Comparison of ENCODE assay signal across 19 mouse cellular contexts in the genomic region with DNA sequence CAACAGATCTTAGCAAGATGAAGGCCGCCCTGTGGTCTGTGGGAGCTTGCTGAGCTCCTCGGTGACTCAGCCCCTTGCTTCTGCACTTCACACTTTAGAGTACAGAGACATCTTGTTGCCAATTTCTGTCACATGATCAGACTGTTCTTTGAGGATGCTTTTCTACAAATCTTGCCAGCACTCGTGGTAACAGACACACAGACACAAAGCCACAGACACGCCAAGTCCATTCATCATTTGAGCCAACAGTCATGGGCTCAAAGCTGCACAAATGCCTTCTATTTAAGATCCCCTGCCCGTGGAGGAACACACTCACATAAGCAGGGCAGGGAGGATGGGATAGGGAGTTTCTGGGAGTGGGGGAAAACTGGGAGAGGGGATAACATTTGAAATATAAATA.
DNase-seq lines count a peak whose midpoint lies in the region; ATAC-seq and TF ChIP-seq lines count a peak whose summit lies in the region.
"Had no signal": no experiment of that assay in that cellular context is flagged by ENCODE, and none has a peak within 500 bp of the region (broad histone marks: within the 10 kb centered on the region; RNA-seq: fewer than 3 reads in every experiment).

No protein-coding gene starts in this region.

- no peaks in the 10 kb centered on the region for H3K9me3 ChIP-seq in kidney, embryonic 15.5 days (replicated peaks)
- H3K9me3 ChIP-seq in neural tube, embryonic 14.5 days (ENCODE audit: control insufficient read depth, low read length), result no peaks in the 10 kb centered on the region
- no peaks in the 10 kb centered on the region for H3K9me3 ChIP-seq in neural tube, embryonic 15.5 days (replicated peaks)
- H3K9me3 ChIP-seq in stomach, postnatal 0 days (ENCODE audit: control insufficient read depth, low read length), result no peaks in the 10 kb centered on the region
- H3K9me3 ChIP-seq: heart, embryonic 10.5 days; liver, embryonic 15.5 days; neural tube, embryonic 12.5 days had no signal

- H3K9ac ChIP-seq in kidney, embryonic 15.5 days, result no peak overlapping the region
- no peak overlapping the region for H3K9ac ChIP-seq in neural tube, embryonic 14.5 days (replicated peaks; ENCODE audit: low read depth, low read length)
- H3K9ac ChIP-seq in neural tube, embryonic 15.5 days (replicated peaks), result no peak overlapping the region
- H3K9ac ChIP-seq in stomach, postnatal 0 days (ENCODE audit: low read length), result no peak overlapping the region
- H3K9ac ChIP-seq: liver, embryonic 15.5 days; neural tube, embryonic 12.5 days had no signal

- WGBS in kidney, adult 2 months, result 69% methylated on average over 5 of the region's 5 CpGs
- 68% methylated on average over 5 of the region's 5 CpGs for WGBS in kidney, embryonic 15.5 days
- WGBS in neural tube, embryonic 14.5 days, result 60% methylated on average over 5 of the region's 5 CpGs
- WGBS in neural tube, embryonic 15.5 days, result 59% methylated on average over 5 of the region's 5 CpGs
- 34% methylated on average over 5 of the region's 5 CpGs for WGBS in stomach, postnatal 0 days

- H3K27ac ChIP-seq in kidney, adult 2 months (ENCODE audit: insufficient read depth, low read depth, low read length), result no peak overlapping the region
- H3K27ac ChIP-seq in kidney, embryonic 15.5 days, result no peak overlapping the region
- no peak overlapping the region for H3K27ac ChIP-seq in neural tube, embryonic 14.5 days (ENCODE audit: low read depth, low read length)
- no peak overlapping the region for H3K27ac ChIP-seq in neural tube, embryonic 15.5 days (replicated peaks)
- no peak overlapping the region for H3K27ac ChIP-seq in stomach, postnatal 0 days (replicated peaks)
- H3K27ac ChIP-seq: heart, embryonic 10.5 days; liver, embryonic 15.5 days; neural tube, embryonic 12.5 days had no signal

- no peak overlapping the region for H3K4me2 ChIP-seq in kidney, embryonic 15.5 days
- no peak overlapping the region for H3K4me2 ChIP-seq in neural tube, embryonic 14.5 days (ENCODE audit: low read depth, low read length)
- H3K4me2 ChIP-seq in neural tube, embryonic 15.5 days, result no peak overlapping the region
- no peak overlapping the region for H3K4me2 ChIP-seq in stomach, postnatal 0 days (replicated peaks; ENCODE audit: low read depth)
- H3K4me2 ChIP-seq: liver, embryonic 15.5 days; midbrain, embryonic 11.5 days; neural tube, embryonic 12.5 days had no signal

- H3K36me3 ChIP-seq in kidney, adult 2 months (ENCODE audit: control insufficient read depth, insufficient read depth, low read length), result no peaks in the 10 kb centered on the region
- H3K36me3 ChIP-seq in kidney, embryonic 15.5 days, result no peaks in the 10 kb centered on the region
- no peaks in the 10 kb centered on the region for H3K36me3 ChIP-seq in neural tube, embryonic 14.5 days (ENCODE audit: control insufficient read depth, insufficient read depth, low read length)
- H3K36me3 ChIP-seq in neural tube, embryonic 15.5 days, result no peaks in the 10 kb centered on the region
- H3K36me3 ChIP-seq in stomach, postnatal 0 days (ENCODE audit: control insufficient read depth, insufficient read depth, low read length), result no peaks in the 10 kb centered on the region
- H3K36me3 ChIP-seq: G1E; heart, embryonic 10.5 days; liver, embryonic 15.5 days; neural tube, embryonic 12.5 days had no signal

- no peak overlapping the region for H3K4me3 ChIP-seq in kidney, adult 2 months (ENCODE audit: insufficient read depth, low read depth, low read length)
- no peak overlapping the region for H3K4me3 ChIP-seq in kidney, embryonic 15.5 days (replicated peaks)
- no peak overlapping the region for H3K4me3 ChIP-seq in neural tube, embryonic 14.5 days (ENCODE audit: low read depth, low read length)
- H3K4me3 ChIP-seq in neural tube, embryonic 15.5 days (replicated peaks), result no peak overlapping the region
- H3K4me3 ChIP-seq in stomach, postnatal 0 days (ENCODE audit: low read depth, low read length), result no peak overlapping the region
- H3K4me3 ChIP-seq: heart, embryonic 10.5 days; liver, embryonic 15.5 days; neural tube, embryonic 12.5 days had no signal

- no peak for TF ChIP-seq POLR2A in kidney, adult 2 months (IDR thresholded peaks at IDR 0.05; ENCODE audit: low read depth, low read length)

- H3K4me1 ChIP-seq in kidney, adult 2 months (ENCODE audit: control insufficient read depth, insufficient read depth, low read length), result 0 out of 2 replicates have a peak, but pooled peaks cover 3% of the 10 kb centered on the region
- peaks cover 9% of the 10 kb centered on the region; the same call in 1 of the 2 replicates for H3K4me1 ChIP-seq in kidney, embryonic 15.5 days
- H3K4me1 ChIP-seq in neural tube, embryonic 14.5 days (ENCODE audit: control insufficient read depth, insufficient read depth, low read length), result peaks cover 6% of the 10 kb centered on the region; the same call in 1 of the 2 replicates
- peaks cover 17% of the 10 kb centered on the region; the same call in 1 of the 2 replicates for H3K4me1 ChIP-seq in neural tube, embryonic 15.5 days
- no peaks in the 10 kb centered on the region for H3K4me1 ChIP-seq in stomach, postnatal 0 days (replicated peaks; ENCODE audit: control insufficient read depth, insufficient read depth)
- H3K4me1 ChIP-seq: liver, embryonic 15.5 days had no signal

- no peak for TF ChIP-seq CTCF in kidney, adult 2 months (conservative IDR thresholded peaks at IDR 0.05; ENCODE audit: insufficient read depth, insufficient read length, low read depth, low read length)
- TF ChIP-seq CTCF in stomach, postnatal 0 days (IDR thresholded peaks at IDR 0.05; ENCODE audit: low read depth), result no peak

- peak; percentile 13 to 31 for DNase-seq in adrenal gland, postnatal 36 days
- DNase-seq in adrenal gland, postnatal 4 days (ENCODE audit: low spot score in 2 of 2), result no peak
- peak; percentile 24 for DNase-seq in kidney, adult 2 months
- no peak for DNase-seq in stomach, postnatal 0 days (ENCODE audit: low spot score)
- DNase-seq in cerebellum, adult 8-10 months, result no peak
- DNase-seq: cerebellum, adult 9-10 months; kidney, adult 11 months; kidney, postnatal 36 days; retina, postnatal 1 day; spleen, adult 18-20 months; thymus, postnatal 4 days had no signal

- TF ChIP-seq EP300 in stomach, postnatal 0 days (optimal IDR thresholded peaks at IDR 0.05), result no peak

- H3K27me3 ChIP-seq in kidney, adult 2 months (replicated peaks; ENCODE audit: control insufficient read depth, insufficient read depth, low read length), result no peaks in the 10 kb centered on the region
- no peaks in the 10 kb centered on the region for H3K27me3 ChIP-seq in kidney, embryonic 15.5 days
- no peaks in the 10 kb centered on the region for H3K27me3 ChIP-seq in neural tube, embryonic 14.5 days (ENCODE audit: control insufficient read depth, insufficient read depth, low read length)
- H3K27me3 ChIP-seq in neural tube, embryonic 15.5 days (replicated peaks), result no peaks in the 10 kb centered on the region
- no peaks in the 10 kb centered on the region for H3K27me3 ChIP-seq in stomach, postnatal 0 days (ENCODE audit: control insufficient read depth, insufficient read depth, low read length)
- H3K27me3 ChIP-seq: liver, embryonic 15.5 days; neural tube, embryonic 12.5 days had no signal

- no peak for ATAC-seq in kidney, embryonic 15.5 days (replicated peaks; ENCODE audit: low FRiP score)
- peak; percentile 44; the same call in 1 of the 2 replicates for ATAC-seq in neural tube, embryonic 14.5 days (ENCODE audit: low read depth)
- no peak for ATAC-seq in neural tube, embryonic 15.5 days (ENCODE audit: low FRiP score)
- peak; percentile 59; the same call in 1 of the 2 replicates for ATAC-seq in stomach, postnatal 0 days (ENCODE audit: low FRiP score, low TSS enrichment)

Comparison
In these comparisons a context has a peak if more than half of its experiments do, and no peak if none do; other contexts are left out.
1. DNase-seq: peak in adrenal gland, postnatal 36 days (2 of 2) and kidney, adult 2 months (single experiment); none in adrenal gland, postnatal 4 days (0 of 2), stomach, postnatal 0 days (single experiment) and cerebellum, adult 8-10 months (single experiment).
2. ATAC-seq: peak in neural tube, embryonic 14.5 days (single experiment) and stomach, postnatal 0 days (single experiment); none in kidney, embryonic 15.5 days (single experiment) and neural tube, embryonic 15.5 days (single experiment).